In genomic region chr10:59900939-59901338, GRCm38 (mm10) we compare ENCODE assay signal across 8 mouse cellular contexts. TPM values are rescaled to one million over a fixed set of nuclear protein-coding genes. Genes with fewer than 3 reads are reported as not detected.
DNase-seq lines count a peak whose midpoint lies in the region; ATAC-seq lines count a peak whose summit lies in the region.

No protein-coding gene starts in this region.

- DNase-seq in lung, adult 18-20 months: no peak
- peak; percentile 35 for DNase-seq in retina, embryonic 14.5 days (ENCODE audit: low spot score)
- no peak for DNase-seq in adipocyte (ENCODE audit: low spot score)
- no peak for DNase-seq in urinary bladder, adult 2 months (ENCODE audit: low spot score)
- no peak for DNase-seq in cerebellum, adult 8-10 months

- no peak overlapping the region for H3K9ac ChIP-seq in lung, embryonic 16.5 days (ENCODE audit: low read length)
- H3K9ac ChIP-seq in forebrain, embryonic 12.5 days: no peak overlapping the region
- no peak overlapping the region for H3K9ac ChIP-seq in intestine, embryonic 15.5 days

- no peak overlapping the region for H3K4me3 ChIP-seq in lung, embryonic 16.5 days (ENCODE audit: low read length)
- no peak overlapping the region for H3K4me3 ChIP-seq in forebrain, embryonic 12.5 days (replicated peaks)
- no peak overlapping the region for H3K4me3 ChIP-seq in intestine, embryonic 15.5 days (replicated peaks)

- H3K9me3 ChIP-seq in lung, embryonic 16.5 days (ENCODE audit: control insufficient read depth, low read length): no peaks in the 10 kb centered on the region
- no peaks in the 10 kb centered on the region for H3K9me3 ChIP-seq in forebrain, embryonic 12.5 days
- no peaks in the 10 kb centered on the region for H3K9me3 ChIP-seq in intestine, embryonic 15.5 days

- no peaks in the 10 kb centered on the region for H3K27me3 ChIP-seq in lung, embryonic 16.5 days (ENCODE audit: control insufficient read depth, insufficient read depth, low read depth, low read length)
- no peaks in the 10 kb centered on the region for H3K27me3 ChIP-seq in forebrain, embryonic 12.5 days
- H3K27me3 ChIP-seq in intestine, embryonic 15.5 days (replicated peaks): no peaks in the 10 kb centered on the region

- H3K4me2 ChIP-seq in lung, embryonic 16.5 days (ENCODE audit: low read depth, low read length): no peak overlapping the region
- H3K4me2 ChIP-seq in forebrain, embryonic 12.5 days: no peak overlapping the region
- no peak overlapping the region for H3K4me2 ChIP-seq in intestine, embryonic 15.5 days (replicated peaks)

- ATAC-seq in lung, embryonic 16.5 days (ENCODE audit: low read depth): no peak
- no peak for ATAC-seq in forebrain, embryonic 12.5 days (ENCODE audit: low FRiP score)
- no peak for ATAC-seq in intestine, embryonic 15.5 days

- H3K36me3 ChIP-seq in lung, embryonic 16.5 days (ENCODE audit: control insufficient read depth, insufficient read depth, low read length): peaks cover 17% of the 10 kb centered on the region
- H3K36me3 ChIP-seq in forebrain, embryonic 12.5 days (replicated peaks): peaks cover 6% of the 10 kb centered on the region
- H3K36me3 ChIP-seq in intestine, embryonic 15.5 days: peaks cover 18% of the 10 kb centered on the region

- WGBS in lung, embryonic 16.5 days: 26% methylated on average over 4 of the region's 4 CpGs
- WGBS in forebrain, embryonic 12.5 days: 57% methylated on average over 4 of the region's 4 CpGs
- WGBS in intestine, embryonic 15.5 days: 49% methylated on average over 4 of the region's 4 CpGs

- H3K4me1 ChIP-seq in lung, embryonic 16.5 days (replicated peaks; ENCODE audit: control insufficient read depth, insufficient read depth, low read length): peaks cover 52% of the 10 kb centered on the region
- H3K4me1 ChIP-seq in forebrain, embryonic 12.5 days: peaks cover 80% of the 10 kb centered on the region
- peaks cover 43% of the 10 kb centered on the region for H3K4me1 ChIP-seq in intestine, embryonic 15.5 days (replicated peaks)

- H3K27ac ChIP-seq in lung, embryonic 16.5 days (ENCODE audit: low read length): peak overlapping the region; percentile 92; the same call in 1 of the 2 replicates
- H3K27ac ChIP-seq in forebrain, embryonic 12.5 days: peak overlapping the region; percentile 100
- H3K27ac ChIP-seq in intestine, embryonic 15.5 days: peak overlapping the region; percentile 95; the same call in 1 of the 2 replicates

RNA-seq across cellular contexts. Expression of gene Dnajb12, which starts 21.6 kb away (rescaled TPM):
- 24.2 and 27.1 TPM in 2 replicates for polyA plus RNA-seq in lung, embryonic 16.5 days (2015; fragmentation: Nextera tagmentation; extraction: Ambion mirVana)
- polyA plus RNA-seq in forebrain, embryonic 12.5 days (2016; fragmentation: Nextera tagmentation; extraction: Ambion mirVana): 21.2 and 22.7 TPM in 2 replicates
- 24.5 and 25.2 TPM in 2 replicates for polyA plus RNA-seq in intestine, embryonic 15.5 days (2015; fragmentation: Nextera tagmentation; extraction: Ambion mirVana)
- 34.9 and 44.7 TPM in 2 replicates for polyA plus RNA-seq in urinary bladder, adult 2 months (2012; rRNA removed)

RNA-seq across cellular contexts. Expression of gene Ddit4, which starts 50.7 kb away (rescaled TPM):
- polyA plus RNA-seq in lung, embryonic 16.5 days (2015; fragmentation: Nextera tagmentation; extraction: Ambion mirVana): 36.3 and 39.3 TPM in 2 replicates
- 58.9 and 61.6 TPM in 2 replicates for polyA plus RNA-seq in forebrain, embryonic 12.5 days (2016; fragmentation: Nextera tagmentation; extraction: Ambion mirVana)
- polyA plus RNA-seq in intestine, embryonic 15.5 days (2015; fragmentation: Nextera tagmentation; extraction: Ambion mirVana): 35.4 and 35.7 TPM in 2 replicates
- polyA plus RNA-seq in urinary bladder, adult 2 months (2012; rRNA removed): 20.6 and 30.7 TPM in 2 replicates
